8 mouse cellular contexts compared by ENCODE assay signal in the genomic region with DNA sequence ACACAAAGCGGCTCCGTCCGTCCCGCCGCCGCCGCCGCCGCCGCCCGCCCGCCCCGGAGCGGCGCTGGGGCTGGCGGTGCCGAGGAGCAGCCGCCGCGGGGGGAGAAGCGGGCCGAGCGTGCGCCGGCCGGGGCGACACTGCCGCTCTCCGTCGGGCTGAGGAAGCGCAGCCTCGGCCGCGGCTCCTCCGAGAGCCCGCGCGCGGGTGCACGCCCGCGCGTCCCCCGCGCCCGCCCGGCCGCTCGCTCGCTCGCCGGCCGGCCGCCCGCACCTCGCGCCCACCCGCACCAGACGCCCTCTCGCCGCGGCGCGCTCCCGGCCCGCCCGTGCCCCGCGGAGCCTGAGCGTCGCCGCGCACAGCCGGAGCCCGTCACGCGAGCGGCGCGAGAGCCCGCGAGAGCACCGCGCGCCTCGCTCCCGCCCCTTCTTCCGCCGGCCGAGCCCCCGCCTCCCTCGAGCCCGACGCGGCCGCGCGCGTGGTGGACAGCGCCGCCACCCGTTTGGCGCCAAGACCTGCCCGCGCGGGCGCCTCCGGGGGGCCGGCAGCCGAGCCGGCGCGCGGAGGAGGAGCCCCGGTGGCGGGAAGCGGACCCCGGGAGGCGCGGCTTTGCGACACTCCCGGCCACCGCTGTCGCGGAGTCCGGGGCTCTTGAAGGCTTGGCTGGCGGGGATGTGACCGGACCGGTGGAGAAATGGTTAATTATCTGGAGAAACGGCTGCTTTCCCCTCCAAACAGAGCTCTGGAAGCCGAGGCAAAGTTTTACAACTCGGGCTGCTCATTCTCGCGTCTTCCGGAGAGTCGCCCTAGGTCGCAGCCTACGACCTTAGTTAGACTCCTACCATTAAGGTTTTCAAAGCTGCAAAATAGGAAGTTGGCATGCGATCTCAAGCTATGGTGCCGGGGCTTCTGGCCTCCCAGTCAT. TPM values are rescaled to one million over a fixed set of nuclear protein-coding genes. Genes with fewer than 3 reads are reported as not detected.
DNase-seq lines count a peak whose midpoint lies in the region; ATAC-seq and TF ChIP-seq lines count a peak whose summit lies in the region.

A gene (minus strand): TSS at position 438 of the 923 bp plus-strand sequence.

- WGBS in bone marrow, adult 2 months: 3% methylated on average over 140 of the region's 140 CpGs
- under 1% methylated on average over 77 of the region's 140 CpGs for WGBS in embryonic facial prominence, embryonic 15.5 days
- under 1% methylated on average over 70 of the region's 140 CpGs for WGBS in kidney, embryonic 14.5 days
- under 1% methylated on average over 92 of the region's 140 CpGs for WGBS in limb, embryonic 15.5 days

- TF ChIP-seq CTCF in bone marrow, adult 2 months (IDR thresholded peaks at IDR 0.05; ENCODE audit: control insufficient read depth, insufficient read depth, low read length): peak; percentile 40; the same call in 1 of the 2 replicates

- peak within 1 kb of the TSS; percentile 99 for H3K9ac ChIP-seq in embryonic facial prominence, embryonic 15.5 days
- peak within 1 kb of the TSS; percentile 99 for H3K9ac ChIP-seq in kidney, embryonic 14.5 days (ENCODE audit: low read depth, low read length)
- peak within 1 kb of the TSS; percentile 99 for H3K9ac ChIP-seq in limb, embryonic 15.5 days

- peak; percentile 95 for ATAC-seq in embryonic facial prominence, embryonic 15.5 days (ENCODE audit: insufficient number of reproducible peaks, low FRiP score, low TSS enrichment, low read depth)
- ATAC-seq in kidney, embryonic 14.5 days (ENCODE audit: low FRiP score, low TSS enrichment): peak; percentile 92
- ATAC-seq in limb, embryonic 15.5 days (ENCODE audit: insufficient number of reproducible peaks, low FRiP score, low TSS enrichment, low read depth): peak; percentile 90

- 0 out of 2 replicates have a peak, but pooled peaks cover 6% of the 10 kb centered on the region for H3K36me3 ChIP-seq in embryonic facial prominence, embryonic 15.5 days
- peaks cover 7% of the 10 kb centered on the region; the same call in 1 of the 2 replicates for H3K36me3 ChIP-seq in kidney, embryonic 14.5 days (ENCODE audit: control insufficient read depth, insufficient read depth, low read length)
- peaks cover 9% of the 10 kb centered on the region for H3K36me3 ChIP-seq in limb, embryonic 15.5 days

- peak; percentile 36; the same call in 1 of the 2 replicates for TF ChIP-seq POLR2A in bone marrow, adult 2 months (IDR thresholded peaks at IDR 0.05; ENCODE audit: borderline replicate concordance, control insufficient read depth, low read depth, low read length)

- peak within 1 kb of the TSS; percentile 99 for H3K27ac ChIP-seq in bone marrow, adult 2 months (ENCODE audit: control insufficient read depth, insufficient read depth, low read depth, low read length, poor library complexity)
- peak within 1 kb of the TSS; percentile 97 for H3K27ac ChIP-seq in embryonic facial prominence, embryonic 15.5 days (replicated peaks)
- H3K27ac ChIP-seq in kidney, embryonic 14.5 days (ENCODE audit: low read depth, low read length): peak within 1 kb of the TSS; percentile 99
- peak within 1 kb of the TSS; percentile 99 for H3K27ac ChIP-seq in limb, embryonic 15.5 days

- H3K9me3 ChIP-seq in embryonic facial prominence, embryonic 15.5 days (replicated peaks): no peaks in the 10 kb centered on the region
- no peaks in the 10 kb centered on the region for H3K9me3 ChIP-seq in kidney, embryonic 14.5 days (ENCODE audit: control insufficient read depth, low read length)
- no peaks in the 10 kb centered on the region for H3K9me3 ChIP-seq in limb, embryonic 15.5 days

- DNase-seq in 416B (ENCODE audit: low read depth): peak; percentile 88
- peak; percentile 84 to 85 for DNase-seq in heart, adult 9 months (ENCODE audit: low spot score in 2 of 2)
- DNase-seq in monocyte, adult 2 months (ENCODE audit: low read depth in 1 of 2, low spot score in 2 of 2): peak; percentile 69 to 70
- peak; percentile 89 to 90 for DNase-seq in spleen, postnatal 36 days (ENCODE audit: low spot score in 2 of 2)

- peaks cover 4% of the 10 kb centered on the region for H3K4me1 ChIP-seq in bone marrow, adult 2 months (ENCODE audit: control insufficient read depth, insufficient read depth, low read length)
- peaks cover 19% of the 10 kb centered on the region for H3K4me1 ChIP-seq in embryonic facial prominence, embryonic 15.5 days
- peaks cover 6% of the 10 kb centered on the region for H3K4me1 ChIP-seq in kidney, embryonic 14.5 days (ENCODE audit: control insufficient read depth, insufficient read depth, low read length)
- H3K4me1 ChIP-seq in limb, embryonic 15.5 days: peaks cover 21% of the 10 kb centered on the region

- H3K4me2 ChIP-seq in embryonic facial prominence, embryonic 15.5 days (replicated peaks): peak within 1 kb of the TSS; percentile 60
- H3K4me2 ChIP-seq in kidney, embryonic 14.5 days (replicated peaks; ENCODE audit: low read depth, low read length): peak within 1 kb of the TSS; percentile 56
- H3K4me2 ChIP-seq in limb, embryonic 15.5 days: peak within 1 kb of the TSS; percentile 52

- H3K4me3 ChIP-seq in bone marrow, adult 2 months (replicated peaks; ENCODE audit: control insufficient read depth, low read depth, low read length): peak within 1 kb of the TSS; percentile 74
- peak within 1 kb of the TSS; percentile 95 for H3K4me3 ChIP-seq in embryonic facial prominence, embryonic 15.5 days (replicated peaks)
- H3K4me3 ChIP-seq in kidney, embryonic 14.5 days (ENCODE audit: low read length): peak within 1 kb of the TSS; percentile 99
- H3K4me3 ChIP-seq in limb, embryonic 15.5 days: peak within 1 kb of the TSS; percentile 92

- H3K27me3 ChIP-seq in embryonic facial prominence, embryonic 15.5 days: no peaks in the 10 kb centered on the region
- no peaks in the 10 kb centered on the region for H3K27me3 ChIP-seq in kidney, embryonic 14.5 days (ENCODE audit: control insufficient read depth, insufficient read depth, low read length)
- H3K27me3 ChIP-seq in limb, embryonic 15.5 days: no peaks in the 10 kb centered on the region

RNA-seq across cellular contexts. Expression of the gene that starts here (rescaled TPM):
- polyA plus RNA-seq in bone marrow, adult 2 months (2011; ENCODE audit: insufficient read depth, insufficient read length, low replicate concordance, missing spikeins): 61.1 and 72.3 TPM in 2 replicates
- polyA plus RNA-seq in embryonic facial prominence, embryonic 15.5 days (2015; fragmentation: Nextera tagmentation; extraction: Ambion mirVana): 57.4 and 61.2 TPM in 2 replicates
- polyA plus RNA-seq in kidney, embryonic 14.5 days (2014; fragmentation: Nextera tagmentation; extraction: Ambion mirVana): 64.5 and 112 TPM in 2 replicates
- polyA plus RNA-seq in limb, embryonic 15.5 days (2015; fragmentation: Nextera tagmentation; extraction: Ambion mirVana): 44.2 and 54.2 TPM in 2 replicates

Comparison
In these comparisons a context has a peak if more than half of its experiments do, and no peak if none do; other contexts are left out.
1. Peak in every context shown above with its lines: DNase-seq, ATAC-seq, H3K4me3 ChIP-seq and H3K27ac ChIP-seq.